Mouse (Mus musculus) MEL (cell line): Measurements from ENCODE around the gene Palld.

Source experiments
- CTCF ChIP-seq, 3 experiments: IDR thresholded peaks in 2 of 3; conservative IDR thresholded peaks in 1 of 3; 2 replicates each; pipeline ENCODE4 v1.5.1; 2011 to 2012; ENCODE audit warnings: low read length in 3 of 3, low read depth in 2 of 3, mild to moderate bottlenecking in 2 of 3, improper control_type of control experiment in 1 of 3, inconsistent platforms in 1 of 3, mixed read lengths in 1 of 3, moderate library complexity in 1 of 3; ENCODE audit not compliant: control insufficient read depth in 1 of 3, insufficient read depth in 1 of 3, poor library complexity in 1 of 3, severe bottlenecking in 1 of 3
- GATA1 ChIP-seq: IDR thresholded peaks from 2 replicates; pipeline ENCODE4 v1.6.1; 2011; ENCODE audit warnings: low read depth, low read length, improper control_type of control experiment
- MAX ChIP-seq: IDR thresholded peaks from 2 replicates; pipeline ENCODE4 v1.6.1; 2011; ENCODE audit warnings: low read length, improper control_type of control experiment
- MEF2A ChIP-seq: IDR thresholded peaks from 2 replicates; pipeline ENCODE4 v1.6.1; 2014; ENCODE audit warnings: low read depth, mild to moderate bottlenecking, inconsistent platforms, low read length, improper control_type of control experiment; ENCODE audit not compliant: poor library complexity, insufficient replicate concordance, severe bottlenecking; ENCODE audit errors: extremely low read depth
- MXI1 ChIP-seq: IDR thresholded peaks from 2 replicates; pipeline ENCODE4 v1.6.1; 2011; ENCODE audit warnings: mild to moderate bottlenecking, low read depth, low read length, improper control_type of control experiment
- MYC ChIP-seq: IDR thresholded peaks from 2 replicates; pipeline ENCODE4 v1.6.1; 2011; ENCODE audit warnings: low read depth, mild to moderate bottlenecking, low read length, improper control_type of control experiment, moderate library complexity
- POLR2A ChIP-seq, 2 experiments: IDR thresholded peaks; 2 replicates each; pipeline ENCODE4 v1.6.1; 2011 to 2012; ENCODE audit warnings: low read length in 2 of 2, mild to moderate bottlenecking in 2 of 2, control low read depth in 1 of 2, improper control_type of control experiment in 1 of 2, low read depth in 1 of 2, moderate library complexity in 1 of 2; ENCODE audit not compliant: control insufficient read depth in 1 of 2, insufficient read depth in 1 of 2, poor library complexity in 1 of 2
- POLR2AphosphoS2 ChIP-seq: IDR thresholded peaks from 2 replicates; pipeline ENCODE4 v1.6.1; 2011; ENCODE audit warnings: low read length, improper control_type of control experiment
- RAD21 ChIP-seq: IDR thresholded peaks from 2 replicates; pipeline ENCODE4 v1.6.1; 2011; ENCODE audit warnings: mild to moderate bottlenecking, low read depth, low read length, improper control_type of control experiment
- SIN3A ChIP-seq: IDR thresholded peaks from 2 replicates; pipeline ENCODE4 v1.6.1; 2012; ENCODE audit warnings: low read length, improper control_type of control experiment, inconsistent platforms
- TCF12 ChIP-seq: IDR thresholded peaks from 2 replicates; pipeline ENCODE4 v1.6.1; 2014; ENCODE audit warnings: low read depth, mild to moderate bottlenecking, inconsistent platforms, low read length, improper control_type of control experiment, moderate library complexity

- TF ChIP-seq MYC (no peak), CTCF (IDR thresholded peaks at IDR 0.05 in 2 of 3, conservative IDR thresholded peaks at IDR 0.05 in 1 of 3; ENCODE audit: control insufficient read depth in 1 of 3, insufficient read depth in 1 of 3, low read depth in 2 of 3, low read length in 3 of 3, poor library complexity in 1 of 3, severe bottlenecking in 1 of 3) (no peak), GATA1 (no peak), POLR2AphosphoS2 (no peak), POLR2A (IDR thresholded peaks at IDR 0.05; ENCODE audit: control insufficient read depth in 1 of 2, insufficient read depth in 1 of 2, low read depth in 1 of 2, low read length in 2 of 2, poor library complexity in 1 of 2) (no peak), MAX (no peak), RAD21 (no peak), TCF12 (no peak), MEF2A (no peak), MXI1 (no peak), SIN3A (no peak)
Observed at GRCm38 (mm10) chr8:61528197-61528596, 374.3 kb downstream of the Palld start.
